15 mouse cellular contexts compared by ENCODE assay signal in the genomic region with DNA sequence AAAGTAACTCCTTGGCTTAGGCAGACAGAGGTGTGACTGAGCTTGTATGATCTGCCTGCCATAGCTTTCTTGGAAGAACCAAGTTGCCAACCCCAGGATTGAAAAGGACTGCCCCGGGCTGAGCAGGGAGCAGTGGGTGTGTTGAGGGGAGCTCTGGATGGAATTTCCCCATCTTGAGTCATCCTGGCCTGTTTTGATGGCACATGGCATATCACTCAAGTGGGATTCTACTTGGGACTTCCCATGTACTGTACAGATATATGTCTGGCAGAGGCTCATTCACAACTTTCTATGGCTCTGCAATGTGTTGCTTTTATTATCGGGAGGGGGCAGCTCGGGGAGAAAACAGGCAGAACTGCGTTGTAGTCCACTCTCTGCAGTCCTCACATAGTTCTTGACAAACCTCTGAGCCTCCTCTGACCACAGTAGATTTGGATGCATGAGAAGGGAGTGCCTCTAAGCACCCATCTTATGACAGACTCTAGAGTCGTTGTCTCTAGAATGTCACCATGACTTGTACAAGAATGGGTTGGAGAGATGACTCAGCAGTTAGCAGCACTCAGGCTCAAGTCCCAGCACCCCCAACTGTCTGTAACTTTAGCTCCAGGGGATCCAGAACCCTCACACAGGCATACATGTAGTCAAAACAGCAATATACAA. TPM values are rescaled to one million over a fixed set of nuclear protein-coding genes. Genes with fewer than 3 reads are reported as not detected.
DNase-seq lines count a peak whose midpoint lies in the region; ATAC-seq and TF ChIP-seq lines count a peak whose summit lies in the region.
"Had no signal": no experiment of that assay in that cellular context is flagged by ENCODE, and none has a peak within 500 bp of the region (broad histone marks: within the 10 kb centered on the region; RNA-seq: fewer than 3 reads in every experiment).

No protein-coding gene starts in this region.

- peak overlapping the region; percentile 46 for H3K27ac ChIP-seq in intestine, postnatal 0 days (ENCODE audit: low read depth, low read length)
- H3K27ac ChIP-seq in intestine, embryonic 16.5 days (ENCODE audit: low read length), result no peak overlapping the region
- H3K27ac ChIP-seq in MEL (ENCODE audit: control insufficient read depth, low read depth, low read length), result peak overlapping the region; percentile 77
- 0 out of 2 replicates have a peak overlapping the region, but pooled peaks have one; percentile 1 for H3K27ac ChIP-seq in stomach, postnatal 0 days (replicated peaks)
- H3K27ac ChIP-seq: forebrain, embryonic 10.5 days had no signal

- no peaks in the 10 kb centered on the region for H3K79me2 ChIP-seq in MEL (ENCODE audit: control insufficient read depth, insufficient read depth, low read length, poor library complexity)

- 83% methylated on average over 5 of the region's 5 CpGs for WGBS in intestine, postnatal 0 days
- WGBS in intestine, embryonic 16.5 days, result 86% methylated on average over 5 of the region's 5 CpGs
- 78% methylated on average over 5 of the region's 5 CpGs for WGBS in stomach, postnatal 0 days

- TF ChIP-seq CTCF in intestine, postnatal 0 days (IDR thresholded peaks at IDR 0.05; ENCODE audit: low read depth), result no peak
- no peak for TF ChIP-seq CTCF in MEL (IDR thresholded peaks at IDR 0.05 in 2 of 3, conservative IDR thresholded peaks at IDR 0.05 in 1 of 3; ENCODE audit: control insufficient read depth in 1 of 3, insufficient read depth in 1 of 3, low read depth in 2 of 3, low read length in 3 of 3, poor library complexity in 1 of 3, severe bottlenecking in 1 of 3)
- TF ChIP-seq CTCF in stomach, postnatal 0 days (IDR thresholded peaks at IDR 0.05; ENCODE audit: low read depth), result no peak

- H3K36me3 ChIP-seq in intestine, postnatal 0 days (ENCODE audit: control insufficient read depth, insufficient read depth), result peaks cover 69% of the 10 kb centered on the region
- peaks cover 29% of the 10 kb centered on the region for H3K36me3 ChIP-seq in intestine, embryonic 16.5 days (ENCODE audit: control insufficient read depth, insufficient read depth, low read length)
- H3K36me3 ChIP-seq in MEL (ENCODE audit: control insufficient read depth in 1 of 2, insufficient read depth in 2 of 2, low read length in 2 of 2), result peaks cover 6 to 46% of the 10 kb centered on the region in 2 experiments
- peaks cover 31% of the 10 kb centered on the region for H3K36me3 ChIP-seq in stomach, postnatal 0 days (ENCODE audit: control insufficient read depth, insufficient read depth, low read length)

- ATAC-seq in intestine, postnatal 0 days, result no peak
- ATAC-seq in intestine, embryonic 16.5 days, result no peak
- ATAC-seq in stomach, postnatal 0 days (ENCODE audit: low FRiP score, low TSS enrichment), result no peak

- no peaks in the 10 kb centered on the region for H3K9me3 ChIP-seq in intestine, postnatal 0 days (ENCODE audit: control insufficient read depth)
- no peaks in the 10 kb centered on the region for H3K9me3 ChIP-seq in intestine, embryonic 16.5 days (ENCODE audit: control insufficient read depth, low read length)
- H3K9me3 ChIP-seq in MEL (replicated peaks; ENCODE audit: insufficient read depth, low read length), result no peaks in the 10 kb centered on the region
- no peaks in the 10 kb centered on the region for H3K9me3 ChIP-seq in stomach, postnatal 0 days (ENCODE audit: control insufficient read depth, low read length)
- H3K9me3 ChIP-seq: forebrain, embryonic 10.5 days; G1E had no signal

- no peak overlapping the region for H3K4me2 ChIP-seq in intestine, postnatal 0 days (replicated peaks; ENCODE audit: low read depth)
- H3K4me2 ChIP-seq in intestine, embryonic 16.5 days (ENCODE audit: low read depth, low read length), result no peak overlapping the region
- no peak overlapping the region for H3K4me2 ChIP-seq in stomach, postnatal 0 days (replicated peaks; ENCODE audit: low read depth)

- TF ChIP-seq RAD21 in MEL (IDR thresholded peaks at IDR 0.05; ENCODE audit: low read depth, low read length), result no peak

- H3K4me3 ChIP-seq in intestine, postnatal 0 days (ENCODE audit: low read depth, low read length), result no peak overlapping the region
- no peak overlapping the region for H3K4me3 ChIP-seq in intestine, embryonic 16.5 days (ENCODE audit: low read length)
- H3K4me3 ChIP-seq in MEL (ENCODE audit: control insufficient read depth in 1 of 2, insufficient read depth in 1 of 2, low read depth in 2 of 2, low read length in 2 of 2), result no peak overlapping the region
- H3K4me3 ChIP-seq in stomach, postnatal 0 days (ENCODE audit: low read depth, low read length), result no peak overlapping the region
- H3K4me3 ChIP-seq: forebrain, embryonic 10.5 days had no signal

- DNase-seq in MEL (ENCODE audit: low read depth, low spot score) (peak; percentile 76), liver (peak; percentile 58)
- no peak for DNase-seq in stomach, postnatal 0 days (ENCODE audit: low spot score)
- no peak for DNase-seq in layer of hippocampus, adult 18-20 months (ENCODE audit: low spot score in 2 of 2)
- no peak for DNase-seq in lung, postnatal 10 days
- DNase-seq: gastrocnemius, postnatal 10 days; kidney, adult 2 months; layer of hippocampus, adult 9-11 months; lung, postnatal 36 days; right cerebral cortex, postnatal 25 days; thymus, postnatal 4 days had no signal

- no peak for TF ChIP-seq POLR2A in MEL (IDR thresholded peaks at IDR 0.05; ENCODE audit: control insufficient read depth in 1 of 2, insufficient read depth in 1 of 2, low read depth in 1 of 2, low read length in 2 of 2, poor library complexity in 1 of 2)

- TF ChIP-seq EP300 in MEL (IDR thresholded peaks at IDR 0.05; ENCODE audit: low read depth in 1 of 2, low read length in 2 of 2), result 0 out of 4 replicates have a peak, but pooled peaks of 1 of the 2 experiments have one; percentile 13
- no peak for TF ChIP-seq EP300 in stomach, postnatal 0 days (optimal IDR thresholded peaks at IDR 0.05)

- H3K27me3 ChIP-seq in intestine, postnatal 0 days (replicated peaks; ENCODE audit: control insufficient read depth, insufficient read depth, low read length), result no peaks in the 10 kb centered on the region
- H3K27me3 ChIP-seq in intestine, embryonic 16.5 days (replicated peaks; ENCODE audit: control insufficient read depth, insufficient read depth, low read length), result no peaks in the 10 kb centered on the region
- H3K27me3 ChIP-seq in MEL (ENCODE audit: control insufficient read depth in 1 of 2, insufficient read depth in 2 of 2, low read length in 2 of 2), result no peaks in the 10 kb centered on the region
- no peaks in the 10 kb centered on the region for H3K27me3 ChIP-seq in stomach, postnatal 0 days (ENCODE audit: control insufficient read depth, insufficient read depth, low read length)

- H3K4me1 ChIP-seq in intestine, postnatal 0 days (replicated peaks; ENCODE audit: control insufficient read depth, insufficient read depth, low read length), result no peaks in the 10 kb centered on the region; the same call in none of the 2 replicates
- H3K4me1 ChIP-seq in intestine, embryonic 16.5 days (ENCODE audit: control insufficient read depth, insufficient read depth, low read length), result peaks cover 14% of the 10 kb centered on the region
- peaks cover 24 to 54% of the 10 kb centered on the region in 2 experiments for H3K4me1 ChIP-seq in MEL (ENCODE audit: control insufficient read depth in 1 of 2, insufficient read depth in 2 of 2, low read length in 2 of 2)
- H3K4me1 ChIP-seq in stomach, postnatal 0 days (replicated peaks; ENCODE audit: control insufficient read depth, insufficient read depth), result no peaks in the 10 kb centered on the region

- H3K9ac ChIP-seq in intestine, postnatal 0 days (ENCODE audit: low read depth, low read length), result no peak overlapping the region
- H3K9ac ChIP-seq in intestine, embryonic 16.5 days (ENCODE audit: low read depth, low read length), result no peak overlapping the region
- peak overlapping the region; percentile 15 for H3K9ac ChIP-seq in MEL (ENCODE audit: control insufficient read depth, low read depth, low read length, poor library complexity, severe bottlenecking)
- no peak overlapping the region for H3K9ac ChIP-seq in stomach, postnatal 0 days (ENCODE audit: low read length)

RNA-seq across cellular contexts. Expression of a gene that starts 9.6 kb away (rescaled TPM):
- polyA plus RNA-seq in intestine, postnatal 0 days (2015; fragmentation: Nextera tagmentation; extraction: Ambion mirVana), result 1.8 and 2.3 TPM in 2 replicates
- 1.2 and 1.5 TPM in 2 replicates for polyA plus RNA-seq in intestine, embryonic 16.5 days (2015; fragmentation: Nextera tagmentation; extraction: Ambion mirVana)
- 2.0 and 2.6 TPM in 2 replicates for total RNA-seq in MEL (2012; rRNA removed)
- polyA plus RNA-seq in MEL (2012; ENCODE audit: insufficient read depth in 1 of 2, insufficient read length in 2 of 2, low read depth in 1 of 2, low replicate concordance in 2 of 2, missing spikeins in 1 of 2), result 1 to 10 TPM in 1 of 2 experiments, not detected in 1; 4.5 TPM
- 1.3 and 1.9 TPM in 2 replicates for polyA plus RNA-seq in stomach, postnatal 0 days (2015; fragmentation: Nextera tagmentation; extraction: Ambion mirVana)
- 1 to 10 TPM; 4.8 to 5.6 TPM for total RNA-seq in layer of hippocampus, adult 18-20 months (2021)

RNA-seq across cellular contexts. Expression of a gene that starts 20.2 kb away (rescaled TPM):
- 177 and 201 TPM in 2 replicates for polyA plus RNA-seq in intestine, postnatal 0 days (2015; fragmentation: Nextera tagmentation; extraction: Ambion mirVana)
- polyA plus RNA-seq in intestine, embryonic 16.5 days (2015; fragmentation: Nextera tagmentation; extraction: Ambion mirVana), result 135 and 158 TPM in 2 replicates
- 57.8 and 65.9 TPM in 2 replicates for total RNA-seq in MEL (2012; rRNA removed)
- polyA plus RNA-seq in MEL (2012; ENCODE audit: insufficient read depth in 1 of 2, insufficient read length in 2 of 2, low read depth in 1 of 2, low replicate concordance in 2 of 2, missing spikeins in 1 of 2), result 100 to 1,000 TPM in 1 of 2 experiments, not detected in 1; 105 TPM
- 62.0 and 63.8 TPM in 2 replicates for polyA plus RNA-seq in stomach, postnatal 0 days (2015; fragmentation: Nextera tagmentation; extraction: Ambion mirVana)
- total RNA-seq in layer of hippocampus, adult 18-20 months (2021), result 10 to 100 TPM; 86.6 to 88.0 TPM

RNA-seq across cellular contexts. Expression of a gene that starts 38.1 kb away (rescaled TPM):
- 17.1 and 19.6 TPM in 2 replicates for polyA plus RNA-seq in intestine, postnatal 0 days (2015; fragmentation: Nextera tagmentation; extraction: Ambion mirVana)
- 61.3 and 61.4 TPM in 2 replicates for polyA plus RNA-seq in intestine, embryonic 16.5 days (2015; fragmentation: Nextera tagmentation; extraction: Ambion mirVana)
- total RNA-seq in MEL (2012; rRNA removed), result 37.7 and 39.4 TPM in 2 replicates
- polyA plus RNA-seq in MEL (2012; ENCODE audit: insufficient read depth in 1 of 2, insufficient read length in 2 of 2, low read depth in 1 of 2, low replicate concordance in 2 of 2, missing spikeins in 1 of 2), result 100 to 1,000 TPM in 1 of 2 experiments, not detected in 1; 132 TPM
- polyA plus RNA-seq in stomach, postnatal 0 days (2015; fragmentation: Nextera tagmentation; extraction: Ambion mirVana), result 27.1 and 27.9 TPM in 2 replicates
- total RNA-seq in layer of hippocampus, adult 18-20 months (2021), result 10 to 100 TPM; 63.0 to 71.3 TPM

RNA-seq across cellular contexts. Expression of a gene that starts 44.3 kb away (rescaled TPM):
- polyA plus RNA-seq in intestine, postnatal 0 days (2015; fragmentation: Nextera tagmentation; extraction: Ambion mirVana), result 4.1 and 4.3 TPM in 2 replicates
- 7.9 and 10.0 TPM in 2 replicates for polyA plus RNA-seq in intestine, embryonic 16.5 days (2015; fragmentation: Nextera tagmentation; extraction: Ambion mirVana)
- 8.0 and 10.2 TPM in 2 replicates for total RNA-seq in MEL (2012; rRNA removed)
- 10 to 100 TPM in 1 of 2 experiments, not detected in 1; 22.3 TPM for polyA plus RNA-seq in MEL (2012; ENCODE audit: insufficient read depth in 1 of 2, insufficient read length in 2 of 2, low read depth in 1 of 2, low replicate concordance in 2 of 2, missing spikeins in 1 of 2)
- 5.2 and 5.7 TPM in 2 replicates for polyA plus RNA-seq in stomach, postnatal 0 days (2015; fragmentation: Nextera tagmentation; extraction: Ambion mirVana)
- 10 to 100 TPM; 82.2 to 89.6 TPM for total RNA-seq in layer of hippocampus, adult 18-20 months (2021)

RNA-seq across cellular contexts. Expression of a gene that starts 55.2 kb away (rescaled TPM):
- 3.6 and 4.0 TPM in 2 replicates for polyA plus RNA-seq in intestine, postnatal 0 days (2015; fragmentation: Nextera tagmentation; extraction: Ambion mirVana)
- polyA plus RNA-seq in intestine, embryonic 16.5 days (2015; fragmentation: Nextera tagmentation; extraction: Ambion mirVana), result 7.4 and 8.4 TPM in 2 replicates
- total RNA-seq in MEL (2012; rRNA removed), result 7.9 and 10.6 TPM in 2 replicates
- polyA plus RNA-seq in MEL (2012; ENCODE audit: insufficient read depth in 1 of 2, insufficient read length in 2 of 2, low read depth in 1 of 2, low replicate concordance in 2 of 2, missing spikeins in 1 of 2), result 10 to 100 TPM in 1 of 2 experiments, not detected in 1; 21.7 TPM
- 4.8 and 6.0 TPM in 2 replicates for polyA plus RNA-seq in stomach, postnatal 0 days (2015; fragmentation: Nextera tagmentation; extraction: Ambion mirVana)
- 10 to 100 TPM; 34.0 to 34.2 TPM for total RNA-seq in layer of hippocampus, adult 18-20 months (2021)

Comparison
In these comparisons a context has a peak if more than half of its experiments do, and no peak if none do; other contexts are left out.
1. DNase-seq: peak in MEL (single experiment) and liver (single experiment); none in stomach, postnatal 0 days (single experiment), layer of hippocampus, adult 18-20 months (0 of 2) and lung, postnatal 10 days (single experiment).